Mouse (Mus musculus): ENCODE data around the gene Serinc5.
"Not testable (repeated sequence)": the region's sequence is repeated elsewhere in the genome, so short reads cannot be mapped to it uniquely, and the experiment has no call there.

Gene Serinc5

GRCm38 (mm10) chr13:92668214-92668985 lies 57.5 kb downstream of the Serinc5 start:
- DNase-seq = no peak

GRCm38 (mm10) chr13:92671727-92672126 lies 60.8 kb downstream of the Serinc5 start:
- no peak for DNase-seq

DNA sequence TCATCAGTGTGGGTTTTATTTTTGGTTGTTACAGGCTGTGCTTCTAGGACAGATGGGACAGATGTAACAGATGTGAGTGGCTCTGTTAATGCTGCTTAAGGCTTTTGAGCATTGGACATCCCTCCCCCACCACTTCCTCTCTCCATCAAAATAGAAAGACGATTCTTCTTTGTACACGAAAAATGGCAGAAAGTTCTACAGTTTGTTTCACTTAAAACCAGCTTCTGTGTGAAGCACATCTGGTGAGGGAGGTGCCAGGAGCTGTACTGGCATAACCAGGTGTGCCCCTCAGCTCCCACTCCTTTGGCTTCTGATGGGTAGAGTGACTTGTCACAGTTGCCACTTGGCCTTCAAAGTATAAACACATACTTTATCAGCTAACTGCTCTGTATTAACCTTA lies 63.8 kb downstream of the Serinc5 start:
- no peak for DNase-seq

DNA sequence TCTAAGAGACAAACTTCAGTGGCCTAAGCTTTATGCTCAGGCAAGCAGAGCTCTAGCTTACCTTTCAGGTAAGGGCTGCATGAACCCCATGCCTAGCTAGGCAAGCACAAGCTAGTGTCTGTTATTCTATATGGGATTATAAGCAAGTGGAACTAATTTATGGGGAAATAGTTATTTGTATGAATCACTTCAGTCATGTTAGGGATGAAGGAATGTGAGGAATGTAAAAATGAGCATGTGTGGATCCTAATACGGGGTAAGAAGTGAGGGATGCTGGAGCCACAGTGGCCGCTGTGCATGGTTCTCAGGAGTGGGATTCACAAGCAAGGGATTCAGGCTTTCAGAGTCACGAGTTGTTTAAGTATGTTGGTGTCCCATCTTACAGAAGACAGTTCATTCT lies 64.4 kb downstream of the Serinc5 start:
- no peak for DNase-seq

DNA sequence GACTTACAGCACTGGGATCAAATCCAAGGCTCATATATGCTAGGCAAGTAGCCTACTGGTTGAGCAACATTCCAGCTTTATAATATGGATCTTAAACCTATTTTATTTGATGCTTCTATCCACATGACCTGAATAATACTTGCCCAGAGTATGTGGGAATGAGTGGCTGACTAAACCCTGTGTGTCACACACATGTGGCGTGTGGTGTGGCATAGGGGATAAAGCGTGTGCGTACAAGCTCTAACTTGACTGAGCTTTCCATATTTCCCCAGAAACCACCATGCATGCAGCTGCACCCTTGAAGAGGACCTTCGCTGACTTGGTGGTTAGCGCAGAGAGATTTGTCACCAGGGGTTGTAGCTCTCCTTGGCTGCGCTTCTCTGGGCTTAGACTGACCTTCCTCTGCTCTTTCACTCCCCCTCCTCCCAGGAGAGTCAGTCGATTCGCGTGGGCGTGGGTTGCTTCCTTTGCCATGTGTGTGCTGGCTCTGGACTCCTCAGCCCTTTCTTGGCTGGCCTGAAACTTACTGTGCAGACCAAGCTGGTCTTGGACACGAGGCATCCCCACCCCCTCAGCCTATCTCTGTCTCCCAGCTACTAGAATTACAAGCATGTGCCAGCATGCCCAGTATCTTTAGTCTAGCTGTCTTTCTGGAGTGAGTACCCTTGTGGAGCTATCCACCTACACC lies 65.2 kb downstream of the Serinc5 start:
- no peak for DNase-seq

- no peak for DNase-seq
Measured at GRCm38 (mm10) chr13:92677656-92678055, 66.8 kb downstream of the Serinc5 start.

DNA sequence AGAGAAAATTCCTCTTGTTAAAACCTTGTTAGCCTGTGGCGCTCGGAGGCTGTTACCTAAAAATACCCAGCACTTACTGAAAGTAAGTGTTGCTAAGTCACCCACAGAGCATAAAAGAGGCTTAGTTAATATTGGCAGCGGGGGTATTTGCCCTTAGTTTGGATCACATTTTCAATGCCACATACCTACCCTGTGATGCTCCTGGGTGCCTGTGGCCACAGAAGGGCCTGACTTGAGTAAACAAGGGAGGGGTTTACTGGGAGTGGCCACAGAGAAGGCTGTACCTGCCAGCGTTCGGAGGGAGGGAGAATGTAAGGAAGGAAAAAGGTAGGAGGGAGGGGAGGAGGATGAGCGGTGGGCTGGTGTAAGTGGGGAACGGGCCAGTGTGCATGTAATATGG lies 68.8 kb downstream of the Serinc5 start:
- no peak for DNase-seq

DNA sequence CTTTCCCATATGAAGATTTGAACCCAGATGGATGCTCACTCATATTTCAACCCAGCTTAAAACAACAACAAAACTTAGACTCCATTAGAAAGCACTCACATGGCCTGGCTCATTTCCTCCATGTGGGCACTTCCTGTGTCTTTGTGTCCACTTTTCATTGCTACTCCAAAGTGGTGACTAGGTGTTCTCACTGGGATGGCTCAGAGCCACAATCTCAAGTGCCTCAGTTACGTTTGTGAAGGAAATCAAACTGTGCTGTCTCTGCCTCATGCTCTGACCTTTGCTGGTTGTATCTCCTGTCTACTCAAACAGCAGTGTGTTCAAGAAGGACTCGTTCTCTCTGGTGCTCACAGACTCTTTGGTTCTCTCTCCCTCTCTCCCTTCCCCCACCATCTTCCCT lies 70.7 kb downstream of the Serinc5 start:
- DNase-seq = no peak

DNA sequence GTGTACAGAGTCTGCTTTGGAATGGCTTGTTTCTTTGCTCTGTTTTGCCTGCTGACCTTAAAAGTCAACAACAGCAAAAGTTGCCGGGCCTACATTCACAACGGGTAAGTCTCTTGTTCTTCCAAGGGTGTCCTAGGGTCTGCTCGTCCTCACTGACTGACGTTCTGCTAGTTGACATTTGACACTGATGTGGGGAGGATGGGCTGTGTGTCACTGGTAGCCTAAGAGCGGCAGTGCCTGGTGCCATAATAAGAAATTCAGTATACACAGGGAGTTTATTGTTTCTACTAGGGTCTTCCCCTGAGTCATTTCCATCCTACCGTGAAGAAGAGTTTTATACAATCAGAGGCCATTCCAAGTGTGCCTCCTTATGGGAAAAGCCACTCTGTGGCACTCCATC lies 71.9 kb downstream of the Serinc5 start:
- no peak for DNase-seq

DNA sequence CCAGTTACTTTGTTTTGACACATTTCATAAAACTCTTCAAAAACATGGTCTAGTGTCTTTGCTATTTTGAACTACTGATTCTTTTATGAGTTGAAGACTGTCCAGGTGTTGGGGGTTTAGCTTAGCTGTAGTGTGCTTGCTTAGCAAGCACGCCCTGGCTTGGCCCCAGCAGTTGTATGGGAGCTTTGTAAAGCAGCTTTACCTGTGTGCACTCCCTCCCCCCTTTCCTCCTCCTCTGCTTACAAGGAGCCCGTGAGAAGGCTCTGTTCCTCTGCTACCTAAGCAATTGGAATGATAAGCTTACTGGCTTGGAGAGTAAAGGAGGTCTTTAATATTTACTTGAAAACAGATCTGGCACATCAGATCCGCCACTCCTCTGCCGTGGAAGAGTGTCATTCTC lies 72.6 kb downstream of the Serinc5 start:
- DNase-seq = no peak

- DNase-seq = no peak
Measured at GRCm38 (mm10) chr13:92684310-92684709, 73.4 kb downstream of the Serinc5 start.

DNA sequence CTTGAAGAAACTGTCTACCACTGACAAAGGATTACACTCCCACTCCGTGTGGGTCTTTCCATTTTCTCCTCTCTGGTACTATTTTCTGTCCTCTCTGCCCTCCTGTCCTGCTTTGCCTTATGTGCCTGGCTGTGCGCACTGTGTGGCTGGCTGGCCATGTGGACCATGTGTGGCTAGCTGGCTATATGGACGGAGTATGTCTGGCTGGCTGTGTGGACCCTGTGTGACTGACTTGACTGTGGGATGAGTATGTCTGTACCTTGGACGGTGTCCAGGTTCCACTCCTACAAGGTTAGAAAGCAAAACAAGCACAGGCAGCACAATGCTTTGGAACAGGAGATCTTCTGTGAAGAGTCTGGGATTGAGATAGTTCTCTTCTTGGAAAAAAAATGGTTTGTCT lies 74.4 kb downstream of the Serinc5 start:
- no peak for DNase-seq

DNA sequence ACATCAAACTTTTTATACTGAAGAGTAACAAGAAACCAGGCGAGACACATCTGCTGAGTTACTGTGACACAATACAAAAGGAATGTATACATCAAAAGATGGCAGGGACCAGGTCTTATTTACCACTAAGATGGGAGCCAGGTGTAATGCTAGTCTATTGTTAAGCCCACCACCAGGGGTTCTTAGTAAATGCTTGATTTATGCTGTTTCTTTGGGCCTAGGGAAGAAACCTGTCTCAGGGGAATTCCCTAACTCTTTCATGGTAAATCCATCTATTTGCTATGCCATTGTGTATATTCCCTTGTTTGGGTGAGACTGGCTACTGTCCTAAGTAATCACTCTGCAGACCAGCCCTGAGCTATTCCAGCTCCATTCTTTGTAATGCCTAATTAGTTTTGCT lies 76.3 kb downstream of the Serinc5 start:
- DNase-seq = not testable (repeated sequence)

- no peak for DNase-seq
Measured at GRCm38 (mm10) chr13:92689061-92689460, 78.2 kb downstream of the Serinc5 start.

DNA sequence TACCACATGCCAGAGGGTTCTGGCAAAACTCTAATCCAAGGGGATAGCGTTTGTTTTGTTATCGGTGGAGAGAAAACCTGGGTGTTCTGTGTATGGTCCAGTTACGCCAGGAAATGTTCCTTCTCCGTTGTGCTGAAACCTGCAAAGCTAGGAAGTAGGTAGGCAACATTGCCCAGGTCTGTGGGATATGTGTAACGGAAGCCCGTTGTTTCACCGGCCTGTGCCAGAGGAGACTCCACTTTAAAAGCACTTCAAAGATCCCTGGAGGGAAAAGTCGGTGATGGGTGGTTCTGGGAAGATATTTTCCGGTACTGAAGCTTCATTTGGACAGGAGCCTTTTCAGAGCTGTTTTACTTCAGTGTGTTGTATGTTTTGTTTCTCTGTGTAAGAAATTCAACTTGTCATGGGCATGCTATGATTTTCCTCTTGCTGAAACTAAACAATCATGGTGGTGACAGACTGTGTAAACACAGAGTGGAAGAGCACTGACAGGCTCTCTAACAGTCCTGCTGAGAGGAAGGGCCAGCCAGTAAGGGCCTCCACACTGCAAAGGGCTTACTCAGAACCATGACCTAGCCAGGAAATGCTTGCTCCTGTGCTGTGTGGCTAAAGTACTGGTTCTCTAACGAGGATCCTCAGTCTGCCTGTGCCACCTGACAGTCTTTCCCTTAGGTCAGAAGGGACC lies 83.1 kb downstream of the Serinc5 start:
- DNase-seq = no peak

GRCm38 (mm10) chr13:92696491-92696939 lies 85.6 kb downstream of the Serinc5 start:
- no peak for DNase-seq

DNA sequence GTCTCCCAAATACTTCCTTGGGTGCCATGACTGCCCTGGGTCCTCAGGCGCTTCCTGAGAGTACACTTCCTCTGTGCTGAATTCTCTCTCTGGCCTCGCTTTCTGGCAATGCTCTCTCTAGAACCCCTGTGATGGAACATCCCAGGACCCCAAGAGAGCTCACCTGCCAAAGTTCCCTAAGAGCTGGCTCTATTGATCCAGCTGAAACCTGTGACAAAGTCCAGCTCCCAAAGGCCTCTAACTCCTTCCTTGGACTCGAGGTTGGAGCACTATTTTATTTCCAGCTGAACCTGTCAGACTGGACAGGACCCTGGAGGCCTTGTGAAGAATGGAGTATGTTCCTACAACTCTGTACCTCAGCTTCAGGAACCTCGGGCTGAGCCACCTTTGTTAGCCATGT lies 86.2 kb downstream of the Serinc5 start:
- DNase-seq = no peak

GRCm38 (mm10) chr13:92698781-92699180 lies 87.9 kb downstream of the Serinc5 start:
- DNase-seq = no peak

DNA sequence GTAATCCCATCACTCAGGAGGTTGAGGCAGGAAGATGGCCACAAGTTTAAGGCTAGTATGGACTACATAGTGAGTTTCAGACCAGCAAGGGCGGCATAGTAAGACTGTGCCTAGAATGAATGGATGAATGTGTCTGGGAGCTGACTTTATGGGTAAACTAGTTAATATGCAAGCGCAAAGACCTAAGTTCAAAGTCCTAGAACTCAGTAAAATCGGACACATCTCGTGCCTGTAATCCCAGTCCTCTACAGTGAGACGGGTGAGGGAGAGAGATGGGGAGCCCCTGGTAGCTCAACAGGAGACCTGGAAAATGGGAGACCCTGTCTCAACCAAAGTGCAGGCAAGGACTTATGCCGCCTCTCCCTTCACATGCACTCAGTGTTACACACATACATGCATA lies 88.5 kb downstream of the Serinc5 start:
- peak in 1 of 2 experiments; percentile 26 for DNase-seq

- DNase-seq = no peak
Measured at GRCm38 (mm10) chr13:92702035-92702434, 91.1 kb downstream of the Serinc5 start.

- DNase-seq = no peak
Measured at GRCm38 (mm10) chr13:92703241-92704027, 92.5 kb downstream of the Serinc5 start.

- DNase-seq = peak in 1 of 2 experiments; percentile 3
Measured at GRCm38 (mm10) chr13:92704189-92704588, 93.3 kb downstream of the Serinc5 start.

- no peak for DNase-seq
Measured at GRCm38 (mm10) chr13:92705016-92705535, 94.2 kb downstream of the Serinc5 start.
